Mouse (Mus musculus): Measurements from ENCODE around the gene Gpn3. TPM values are rescaled to one million over a fixed set of nuclear protein-coding genes. Genes with fewer than 3 reads are reported as not detected.

Gene Gpn3
- 39.5 and 45.7 TPM in 2 replicates for polyA plus RNA-seq (2015; fragmentation: Nextera tagmentation; extraction: Ambion mirVana)

GRCm38 (mm10) chr5:122371591-122372191, at the start of gene Gpn3:
Gpn3 (plus strand) TSS chr5:122371876.
- WGBS, result under 1% methylated on average over 38 of the region's 46 CpGs
- peak; percentile 75 for ATAC-seq (ENCODE audit: low FRiP score, low read depth)

GRCm38 (mm10) chr5:122323523-122323922, 48.2 kb upstream of the Gpn3 start:
- Histone ChIP-seq H3K27me3 (no peaks in the 10 kb centered on the region), H3K4me3 (no peak overlapping the region), H3K9me3 (no peaks in the 10 kb centered on the region), H3K9ac (no peak overlapping the region), H3K4me2 (no peak overlapping the region), H3K36me3 (peaks cover 6% of the 10 kb centered on the region; the same call in 1 of the 2 replicates), H3K4me1 (replicated peaks) (no peaks in the 10 kb centered on the region), H3K27ac (replicated peaks) (no peak overlapping the region)
- ATAC-seq (ENCODE audit: low FRiP score, low read depth), result no peak
- 65% methylated on average over 8 of the region's 8 CpGs for WGBS

More at GRCm38 (mm10) chr5:122371591-122372191, at the start of gene Gpn3:
- peaks cover 30% of the 10 kb centered on the region for H3K4me1 ChIP-seq (replicated peaks)
- H3K9ac ChIP-seq, result peak within 1 kb of the TSS; percentile 87
- H3K27me3 ChIP-seq, result no peaks in the 10 kb centered on the region
- peak within 1 kb of the TSS; percentile 66 for H3K4me2 ChIP-seq
- H3K4me3 ChIP-seq, result peak within 1 kb of the TSS; percentile 88
- no peaks in the 10 kb centered on the region for H3K9me3 ChIP-seq
- peak within 1 kb of the TSS; percentile 98 for H3K27ac ChIP-seq (replicated peaks)
- peaks cover 37% of the 10 kb centered on the region for H3K36me3 ChIP-seq

DNA sequence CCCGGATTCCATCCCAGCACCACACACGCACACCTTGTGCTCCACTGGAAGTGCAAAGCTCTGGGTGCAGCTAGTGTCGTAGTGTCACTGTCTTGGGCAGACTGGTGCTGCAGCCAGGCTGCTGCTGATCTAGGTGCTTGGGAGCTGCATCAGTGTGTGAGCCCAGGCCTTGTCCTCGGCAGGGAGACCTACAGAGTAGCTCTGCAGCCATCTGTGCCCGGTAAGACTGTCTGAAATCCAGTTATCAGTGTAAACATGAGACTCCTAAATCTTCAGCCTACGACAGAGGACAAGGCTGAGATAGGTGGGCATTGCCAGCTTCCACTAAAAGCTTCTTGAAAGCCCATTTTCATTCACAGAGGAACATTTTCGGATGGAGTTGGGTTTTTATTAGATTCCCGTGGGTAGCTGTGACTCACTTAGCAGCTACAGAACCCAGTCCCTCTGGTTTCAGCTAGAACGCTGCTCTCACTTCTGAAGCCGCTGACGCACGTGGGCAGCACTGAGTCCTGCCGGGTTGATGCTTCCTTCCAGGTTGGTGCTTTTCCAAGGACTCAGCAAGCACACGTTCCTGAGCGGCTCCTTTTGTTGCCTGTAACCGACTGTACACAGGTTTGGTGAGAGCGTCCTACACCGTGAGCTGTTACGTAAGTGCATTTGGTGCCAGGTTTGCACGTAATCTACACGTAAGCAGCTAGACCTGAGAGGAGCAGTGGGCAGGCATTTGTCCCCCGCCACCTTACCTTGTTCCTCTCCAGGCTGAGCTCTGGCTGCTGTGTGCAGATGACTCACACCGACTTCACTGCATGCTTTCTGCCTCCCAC, 46.9 kb upstream of the Gpn3 start:
- 89% methylated on average over 23 of the region's 23 CpGs for WGBS
- Histone ChIP-seq H3K4me1 (replicated peaks) (no peaks in the 10 kb centered on the region), H3K9ac (no peak overlapping the region), H3K27me3 (no peaks in the 10 kb centered on the region), H3K27ac (replicated peaks) (no peak overlapping the region), H3K9me3 (no peaks in the 10 kb centered on the region), H3K4me3 (no peak overlapping the region), H3K4me2 (no peak overlapping the region), H3K36me3 (peaks cover 6% of the 10 kb centered on the region; the same call in 1 of the 2 replicates)
- no peak for ATAC-seq (ENCODE audit: low FRiP score, low read depth)

DNA sequence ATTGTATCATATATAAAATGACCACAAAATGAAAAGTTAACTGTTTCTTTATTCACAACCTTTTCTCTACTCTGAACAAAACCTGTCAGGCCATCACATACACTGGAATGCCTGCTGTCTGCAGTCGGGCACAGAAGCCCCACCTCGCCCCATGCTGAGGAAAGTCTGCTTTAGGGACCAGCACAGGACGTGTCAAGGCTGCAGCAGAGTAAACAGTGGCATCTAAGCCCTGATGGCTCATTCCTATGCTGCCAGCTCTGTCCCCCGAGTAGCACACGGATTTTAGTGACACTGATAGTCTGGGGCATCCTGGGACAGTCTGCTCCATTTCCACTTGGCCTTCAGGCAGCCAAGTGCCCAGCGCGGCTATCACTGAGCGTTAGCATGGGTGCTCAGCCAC, 46.2 kb upstream of the Gpn3 start:
- no peaks in the 10 kb centered on the region for H3K9me3 ChIP-seq
- no peak overlapping the region for H3K4me2 ChIP-seq
- H3K27me3 ChIP-seq, result no peaks in the 10 kb centered on the region
- H3K4me1 ChIP-seq (replicated peaks), result no peaks in the 10 kb centered on the region
- H3K9ac ChIP-seq, result no peak overlapping the region
- H3K4me3 ChIP-seq, result no peak overlapping the region
- H3K27ac ChIP-seq (replicated peaks), result no peak overlapping the region
- 86% methylated on average over 8 of the region's 8 CpGs for WGBS
- H3K36me3 ChIP-seq, result peaks cover 6% of the 10 kb centered on the region; the same call in 1 of the 2 replicates
- no peak for ATAC-seq (ENCODE audit: low FRiP score, low read depth)

DNA sequence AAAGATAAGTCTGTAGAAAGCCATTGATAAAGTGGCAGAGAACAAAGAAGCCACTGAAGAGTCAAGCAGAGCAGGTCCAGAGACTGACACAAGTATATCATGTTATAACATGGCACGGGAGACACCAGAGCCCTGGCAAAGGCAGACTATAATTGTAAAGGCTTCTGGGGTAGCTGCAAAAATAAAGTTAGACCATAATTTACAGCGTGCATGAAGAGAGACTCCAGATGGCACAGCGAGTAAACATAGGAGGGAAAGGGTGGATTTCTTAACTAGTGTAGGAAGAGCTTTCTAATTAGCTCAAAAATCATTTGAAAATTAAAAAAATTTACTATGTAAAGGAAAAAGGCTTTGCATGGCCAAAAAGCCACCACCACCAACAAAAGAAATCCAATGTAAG, 44.4 kb upstream of the Gpn3 start:
- ATAC-seq (ENCODE audit: low FRiP score, low read depth), result no peak
- WGBS, result 91% methylated on average over 3 of the region's 3 CpGs

GRCm38 (mm10) chr5:122330269-122330668, 41.4 kb upstream of the Gpn3 start:
- H3K27ac ChIP-seq (replicated peaks), result no peak overlapping the region
- peaks cover 6% of the 10 kb centered on the region; the same call in 1 of the 2 replicates for H3K36me3 ChIP-seq
- no peak overlapping the region for H3K9ac ChIP-seq
- no peaks in the 10 kb centered on the region for H3K4me1 ChIP-seq (replicated peaks)
- no peak overlapping the region for H3K4me3 ChIP-seq
- WGBS, result 94% methylated on average over 4 of the region's 4 CpGs
- no peak for ATAC-seq (ENCODE audit: low FRiP score, low read depth)
- no peaks in the 10 kb centered on the region for H3K9me3 ChIP-seq
- no peak overlapping the region for H3K4me2 ChIP-seq
- no peaks in the 10 kb centered on the region for H3K27me3 ChIP-seq

More for the DNA sequence above, 44.4 kb upstream of the Gpn3 start:
- H3K36me3 ChIP-seq, result peaks cover 6% of the 10 kb centered on the region; the same call in 1 of the 2 replicates
- no peak overlapping the region for H3K27ac ChIP-seq (replicated peaks)
- H3K9ac ChIP-seq, result no peak overlapping the region
- H3K4me1 ChIP-seq (replicated peaks), result no peaks in the 10 kb centered on the region
- H3K4me3 ChIP-seq, result no peak overlapping the region
- H3K9me3 ChIP-seq, result no peaks in the 10 kb centered on the region
- no peak overlapping the region for H3K4me2 ChIP-seq
- no peaks in the 10 kb centered on the region for H3K27me3 ChIP-seq

DNA sequence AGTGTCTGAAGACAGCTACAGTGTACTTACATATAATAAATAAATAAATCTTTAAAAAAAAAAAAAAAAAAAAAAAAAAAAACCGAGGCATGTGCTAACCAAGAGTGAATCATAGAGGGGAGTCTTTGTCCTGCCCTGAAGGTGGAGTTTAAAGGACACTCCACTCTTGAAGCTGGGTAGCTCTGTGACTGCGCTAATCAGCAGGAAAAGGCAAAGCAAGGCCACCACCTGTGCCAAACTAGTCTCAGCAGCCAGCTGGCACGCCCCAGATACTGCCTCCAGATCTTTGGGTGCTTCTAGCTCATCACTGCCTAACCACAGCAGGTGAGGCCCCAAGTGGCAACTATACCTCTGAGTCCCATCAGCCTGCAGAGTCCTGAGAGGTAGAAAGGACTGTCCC, 37.0 kb upstream of the Gpn3 start:
- 92% methylated on average over 3 of the region's 3 CpGs for WGBS
- Histone ChIP-seq H3K27ac (replicated peaks) (no peak overlapping the region), H3K36me3 (no peaks in the 10 kb centered on the region; the same call in 1 of the 2 replicates), H3K4me2 (no peak overlapping the region), H3K27me3 (no peaks in the 10 kb centered on the region), H3K9me3 (no peaks in the 10 kb centered on the region), H3K4me3 (no peak overlapping the region), H3K9ac (no peak overlapping the region), H3K4me1 (replicated peaks) (no peaks in the 10 kb centered on the region)
- ATAC-seq (ENCODE audit: low FRiP score, low read depth), result no peak

GRCm38 (mm10) chr5:122336554-122337294, 35.0 kb upstream of the Gpn3 start:
- H3K4me3 ChIP-seq, result no peak overlapping the region
- H3K36me3 ChIP-seq, result no peaks in the 10 kb centered on the region; the same call in 1 of the 2 replicates
- no peak overlapping the region for H3K9ac ChIP-seq
- H3K4me2 ChIP-seq, result no peak overlapping the region
- no peak overlapping the region for H3K27ac ChIP-seq (replicated peaks)
- H3K9me3 ChIP-seq, result no peaks in the 10 kb centered on the region
- WGBS, result 93% methylated on average over 7 of the region's 7 CpGs
- no peaks in the 10 kb centered on the region for H3K27me3 ChIP-seq
- H3K4me1 ChIP-seq (replicated peaks), result no peaks in the 10 kb centered on the region
- no peak for ATAC-seq (ENCODE audit: low FRiP score, low read depth)

- no peaks in the 10 kb centered on the region for H3K27me3 ChIP-seq
- ATAC-seq (ENCODE audit: low FRiP score, low read depth), result no peak
- H3K4me3 ChIP-seq, result no peak overlapping the region
- no peak overlapping the region for H3K9ac ChIP-seq
- H3K36me3 ChIP-seq, result no peaks in the 10 kb centered on the region
- no peak overlapping the region for H3K27ac ChIP-seq (replicated peaks)
- no peaks in the 10 kb centered on the region for H3K9me3 ChIP-seq
- 87% methylated on average over 1 of the region's 1 CpGs for WGBS
- no peak overlapping the region for H3K4me2 ChIP-seq
- no peaks in the 10 kb centered on the region for H3K4me1 ChIP-seq (replicated peaks)
Measured at GRCm38 (mm10) chr5:122342874-122343273, 28.8 kb upstream of the Gpn3 start.

DNA sequence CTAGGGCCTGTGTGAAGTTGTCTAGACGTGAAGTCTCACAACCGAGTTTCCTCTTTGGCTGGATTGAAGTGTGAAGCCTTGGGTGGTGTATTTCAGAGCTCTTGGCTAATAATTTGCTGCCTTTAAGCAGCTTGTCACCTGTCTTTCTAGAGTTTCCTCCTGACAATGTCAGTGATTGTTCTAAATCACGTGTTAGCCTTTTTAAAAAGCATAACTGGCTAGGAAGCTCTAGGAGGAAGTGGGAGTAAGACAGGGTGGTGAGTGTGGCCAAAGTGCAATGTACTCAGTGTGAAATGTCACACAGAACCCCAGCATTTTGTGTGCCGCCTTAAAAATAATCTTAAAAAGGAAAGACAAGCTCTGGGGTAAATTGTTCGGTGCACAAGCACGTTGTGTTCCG, 27.9 kb upstream of the Gpn3 start:
- Histone ChIP-seq H3K27me3 (no peaks in the 10 kb centered on the region), H3K9me3 (no peaks in the 10 kb centered on the region), H3K4me2 (no peak overlapping the region), H3K9ac (no peak overlapping the region), H3K36me3 (no peaks in the 10 kb centered on the region), H3K4me1 (replicated peaks) (no peaks in the 10 kb centered on the region), H3K27ac (replicated peaks) (peak overlapping the region; percentile 34), H3K4me3 (no peak overlapping the region)
- ATAC-seq (ENCODE audit: low FRiP score, low read depth), result no peak
- 52% methylated on average over 7 of the region's 7 CpGs for WGBS

- no peak for ATAC-seq (ENCODE audit: low FRiP score, low read depth)
- 10% methylated on average over 5 of the region's 5 CpGs for WGBS
Measured at GRCm38 (mm10) chr5:122344260-122344659, 27.4 kb upstream of the Gpn3 start.

DNA sequence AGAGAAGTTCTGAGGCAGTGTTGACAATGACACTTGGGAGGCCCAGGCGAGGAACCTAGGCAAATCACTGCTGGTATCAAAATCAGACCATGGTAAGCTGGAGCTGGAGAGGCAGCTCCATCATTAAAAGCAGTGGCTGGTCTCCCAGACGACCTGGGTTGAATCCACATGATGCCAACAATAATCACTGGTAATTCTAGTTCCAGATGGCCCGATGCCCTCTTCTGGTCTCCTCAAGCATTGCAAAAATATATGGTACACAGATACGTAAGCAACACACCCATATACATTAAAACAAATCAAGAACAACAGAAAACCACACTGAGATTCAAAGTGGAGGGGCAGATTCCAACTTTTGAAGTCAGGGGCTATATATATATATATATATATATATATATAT, 25.9 kb upstream of the Gpn3 start:
- Histone ChIP-seq H3K27ac (replicated peaks) (no peak overlapping the region), H3K4me1 (replicated peaks) (no peaks in the 10 kb centered on the region), H3K4me2 (no peak overlapping the region), H3K9me3 (no peaks in the 10 kb centered on the region), H3K4me3 (no peak overlapping the region), H3K27me3 (no peaks in the 10 kb centered on the region), H3K9ac (no peak overlapping the region), H3K36me3 (no peaks in the 10 kb centered on the region)
- no peak for ATAC-seq (ENCODE audit: low FRiP score, low read depth)
- WGBS, result 81% methylated on average over 4 of the region's 4 CpGs

More at GRCm38 (mm10) chr5:122344260-122344659, 27.4 kb upstream of the Gpn3 start:
- Histone ChIP-seq H3K4me1 (replicated peaks) (no peaks in the 10 kb centered on the region), H3K9ac (no peak overlapping the region), H3K36me3 (no peaks in the 10 kb centered on the region), H3K27ac (replicated peaks) (no peak overlapping the region), H3K4me3 (no peak overlapping the region), H3K4me2 (no peak overlapping the region), H3K27me3 (no peaks in the 10 kb centered on the region), H3K9me3 (no peaks in the 10 kb centered on the region)

All from hindbrain, embryonic 15.5 days (tissue).